Mouse (Mus musculus) mouse trophoblast stem cell (cell line): ENCODE results near the gene H1f0.
"Not testable (repeated sequence)": the region's sequence is repeated elsewhere in the genome, so short reads cannot be mapped to it uniquely, and the experiment has no call there.

ENCODE experiments used
- in situ Hi-C, 2 experiments: fragments of 300-500 bp; cut with MseI, MboI; formaldehyde crosslinking; loops; 2 replicates in 1 of 2; 3 replicates in 1 of 2; pipeline ENCODE4 v1.15.1; 2025

H1f0 gene

GRCm38 (mm10) chr15:79003079-79003478, 25.2 kb upstream of the H1f0 start:
- in situ Hi-C loops = no loop called here

GRCm38 (mm10) chr15:79005581-79005980, 22.7 kb upstream of the H1f0 start:
- in situ Hi-C loops = no loop called here

- in situ Hi-C loops = no loop called here
Observed at GRCm38 (mm10) chr15:79006638-79007037, 21.6 kb upstream of the H1f0 start.

GRCm38 (mm10) chr15:79007059-79007458, 21.2 kb upstream of the H1f0 start:
- in situ Hi-C loops = no loop called here

- in situ Hi-C loops = not testable (repeated sequence)
Observed at GRCm38 (mm10) chr15:79007836-79008235, 20.4 kb upstream of the H1f0 start.

GRCm38 (mm10) chr15:79009734-79010133, 18.5 kb upstream of the H1f0 start:
- in situ Hi-C loops = no loop called here

- in situ Hi-C loops = no loop called here
Observed at GRCm38 (mm10) chr15:79011550-79011949, 16.7 kb upstream of the H1f0 start.

GRCm38 (mm10) chr15:79013382-79013781, 14.9 kb upstream of the H1f0 start:
- in situ Hi-C loops = no loop called here

GRCm38 (mm10) chr15:79018191-79018590, 10.1 kb upstream of the H1f0 start:
- in situ Hi-C loops = no loop called here

GRCm38 (mm10) chr15:79018886-79019285, 9.4 kb upstream of the H1f0 start:
- in situ Hi-C loops = no loop called here

- in situ Hi-C loops = no loop called here
Observed at GRCm38 (mm10) chr15:79022671-79023230, 5.5 kb upstream of the H1f0 start.

- in situ Hi-C loops = no loop called here
Observed at GRCm38 (mm10) chr15:79023366-79023765, 4.9 kb upstream of the H1f0 start.

GRCm38 (mm10) chr15:79025687-79026308, 2.5 kb upstream of the H1f0 start:
- in situ Hi-C loops = no loop called here

- in situ Hi-C loops = no loop called here
Observed at GRCm38 (mm10) chr15:79026511-79027290, 1.5 kb upstream of the H1f0 start.

- in situ Hi-C loops = no loop called here
Observed at GRCm38 (mm10) chr15:79027291-79028205, 702 bp upstream of the H1f0 start.

- in situ Hi-C loops = no loop called here
Observed at GRCm38 (mm10) chr15:79028823-79029484, 704 bp downstream of the H1f0 start.

GRCm38 (mm10) chr15:79029519-79030241, 1.4 kb downstream of the H1f0 start:
- in situ Hi-C loops = loop anchor here (5.0 kb wide), 2 partner anchors 38 to 43 kb away; no protein-coding TSS in a partner anchor

- in situ Hi-C loops = loop anchor here (5.0 kb wide), 2 partner anchors 37 to 42 kb away; no protein-coding TSS in a partner anchor
Observed at GRCm38 (mm10) chr15:79030551-79031435, 2.5 kb downstream of the H1f0 start.

GRCm38 (mm10) chr15:79031908-79032307, 3.7 kb downstream of the H1f0 start:
- in situ Hi-C loops = loop anchor here (5.0 kb wide), 2 partner anchors 35 to 40 kb away; no protein-coding TSS in a partner anchor
